Mouse (Mus musculus) forebrain, embryonic 14.5 days (tissue): ENCODE data around the gene Acaca. TPM values are rescaled to one million over a fixed set of nuclear protein-coding genes. Genes with fewer than 3 reads are reported as not detected.

ENCODE experiments used
- ATAC-seq: fragments of 200-750 bp; cut with Nextera tagmentation; 2 replicates; pipeline ENCODE4 v1.8.0; 2017; ENCODE audit warnings: mild to moderate bottlenecking, moderate library complexity
- DNase-seq: peaks from one replicate; pipeline ENCODE4 v3.0.0-alpha.2; 2015; ENCODE audit warnings: low spot score
- H3K27ac ChIP-seq: fragments of 300-500 bp; sonication (generic); 2 replicates; pipeline ENCODE4 v1.5.1; 2014; ENCODE audit warnings: low read depth, mild to moderate bottlenecking, control low read depth, low read length, moderate library complexity
- H3K27me3 ChIP-seq: fragments of 300-500 bp; sonication (generic); replicated peaks from 2 replicates; pipeline ENCODE4 v1.6.1; 2014; ENCODE audit warnings: low read length, control low read depth, mixed read lengths; ENCODE audit not compliant: control insufficient read depth, insufficient read depth
- H3K36me3 ChIP-seq: fragments of 300-500 bp; sonication (generic); 2 replicates; pipeline ENCODE4 v1.6.1; 2014; ENCODE audit warnings: low read length, control low read depth; ENCODE audit not compliant: control insufficient read depth, insufficient read depth
- H3K4me1 ChIP-seq: fragments of 300-500 bp; sonication (generic); 2 replicates; pipeline ENCODE4 v1.6.1; 2014; ENCODE audit warnings: antibody characterized with exemption, low read length, control low read depth; ENCODE audit not compliant: control insufficient read depth, insufficient read depth
- H3K4me2 ChIP-seq: fragments of 300-500 bp; sonication (generic); 2 replicates; pipeline ENCODE4 v1.6.1; 2014; ENCODE audit warnings: mild to moderate bottlenecking, control low read depth, low read length
- H3K4me3 ChIP-seq: fragments of 300-500 bp; sonication (generic); 2 replicates; pipeline ENCODE4 v1.5.1; 2014; ENCODE audit warnings: low read depth, low read length, control low read depth
- H3K9ac ChIP-seq: fragments of 300-500 bp; sonication (generic); 2 replicates; pipeline ENCODE4 v1.6.1; 2014; ENCODE audit warnings: mild to moderate bottlenecking, low read length, control low read depth, moderate library complexity
- H3K9me3 ChIP-seq: fragments of 300-500 bp; sonication (generic); replicated peaks from 2 replicates; pipeline ENCODE4 v1.6.1; 2016; ENCODE audit warnings: low read length, control low read depth, mixed read lengths; ENCODE audit not compliant: control insufficient read depth
- WGBS: fragments of 180-500 bp; shearing (Covaris S2); extraction: QIAGEN DNeasy Blood & Tissue Kit; methylation state at CpG from one replicate; pipeline ENCODE4 v1.1.7; 2014; 5-methylcytosine and 5-hydroxymethylcytosine counted together
- polyA plus RNA-seq: library from polyadenylated mRNA; unstranded; fragments of >200 nt; fragmentation: Nextera tagmentation; extraction: Ambion mirVana; gene quantifications from 2 replicates; pipeline ENCODE4 v1.2.1, GENCODE M21; 2014

Acaca gene
- polyA plus RNA-seq, 1 experiment from 2014 or later: 24.3 TPM

GRCm38 (mm10) chr11:84104036-84104435 is 25.4 kb upstream of the Acaca start:
- no peak overlapping the region for H3K27ac ChIP-seq
- ATAC-seq: no peak
- DNase-seq: no peak
- no peaks in the 10 kb centered on the region for H3K9me3 ChIP-seq
- H3K4me1 ChIP-seq: 0 out of 2 replicates have a peak, but pooled peaks cover 3% of the 10 kb centered on the region
- H3K27me3 ChIP-seq: no peaks in the 10 kb centered on the region
- H3K36me3 ChIP-seq: peaks cover 90% of the 10 kb centered on the region
- no peak overlapping the region for H3K9ac ChIP-seq
- no peak overlapping the region for H3K4me3 ChIP-seq
- no peak overlapping the region for H3K4me2 ChIP-seq
- 94% methylated on average over 6 of the region's 6 CpGs for WGBS

- no peaks in the 10 kb centered on the region for H3K27me3 ChIP-seq
- H3K4me2 ChIP-seq: no peak overlapping the region
- no peak overlapping the region for H3K27ac ChIP-seq
- peaks cover 83% of the 10 kb centered on the region for H3K36me3 ChIP-seq
- DNase-seq: no peak
- no peak for ATAC-seq
- H3K4me1 ChIP-seq: no peaks in the 10 kb centered on the region
- WGBS: 60% methylated on average over 2 of the region's 2 CpGs
- no peak overlapping the region for H3K9ac ChIP-seq
- no peaks in the 10 kb centered on the region for H3K9me3 ChIP-seq
- H3K4me3 ChIP-seq: no peak overlapping the region
Observed at GRCm38 (mm10) chr11:84107137-84107536, 22.3 kb upstream of the Acaca start.

- 95% methylated on average over 5 of the region's 5 CpGs for WGBS
- Histone ChIP-seq H3K9ac (no peak overlapping the region), H3K9me3 (no peaks in the 10 kb centered on the region), H3K27ac (no peak overlapping the region), H3K4me1 (no peaks in the 10 kb centered on the region), H3K4me2 (no peak overlapping the region), H3K36me3 (peaks cover 62% of the 10 kb centered on the region), H3K4me3 (no peak overlapping the region), H3K27me3 (no peaks in the 10 kb centered on the region)
- ATAC-seq (no peak), DNase-seq (no peak)
Observed at GRCm38 (mm10) chr11:84113623-84114022, 15.8 kb upstream of the Acaca start.

- Histone ChIP-seq H3K27me3 (no peaks in the 10 kb centered on the region), H3K9me3 (no peaks in the 10 kb centered on the region), H3K4me3 (no peak overlapping the region), H3K4me2 (no peak overlapping the region), H3K4me1 (no peaks in the 10 kb centered on the region), H3K9ac (no peak overlapping the region), H3K36me3 (peaks cover 63% of the 10 kb centered on the region), H3K27ac (no peak overlapping the region)
- 88% methylated on average over 9 of the region's 9 CpGs for WGBS
- no peak for ATAC-seq
- no peak for DNase-seq
Observed at GRCm38 (mm10) chr11:84115646-84116045, 13.8 kb upstream of the Acaca start.

- Histone ChIP-seq H3K9ac (no peak overlapping the region), H3K4me2 (no peak overlapping the region), H3K4me1 (no peaks in the 10 kb centered on the region), H3K9me3 (no peaks in the 10 kb centered on the region), H3K27ac (no peak overlapping the region), H3K4me3 (no peak overlapping the region), H3K36me3 (peaks cover 68% of the 10 kb centered on the region), H3K27me3 (no peaks in the 10 kb centered on the region)
- ATAC-seq (no peak), DNase-seq (no peak)
- WGBS: 76% methylated on average over 2 of the region's 2 CpGs
Observed at GRCm38 (mm10) chr11:84116221-84116620, 13.3 kb upstream of the Acaca start.

- ATAC-seq: no peak
- Histone ChIP-seq H3K4me3 (no peak overlapping the region), H3K27me3 (no peaks in the 10 kb centered on the region), H3K27ac (no peak overlapping the region), H3K36me3 (peaks cover 76% of the 10 kb centered on the region), H3K9me3 (no peaks in the 10 kb centered on the region), H3K4me2 (no peak overlapping the region), H3K4me1 (no peaks in the 10 kb centered on the region), H3K9ac (no peak overlapping the region)
- 90% methylated on average over 4 of the region's 4 CpGs for WGBS
- DNase-seq: no peak
Observed at GRCm38 (mm10) chr11:84117431-84117830, 12.0 kb upstream of the Acaca start.

- Histone ChIP-seq H3K4me1 (no peaks in the 10 kb centered on the region), H3K36me3 (peaks cover 77% of the 10 kb centered on the region), H3K4me2 (no peak overlapping the region), H3K9me3 (no peaks in the 10 kb centered on the region), H3K4me3 (no peak overlapping the region), H3K27me3 (no peaks in the 10 kb centered on the region), H3K9ac (no peak overlapping the region), H3K27ac (no peak overlapping the region)
- WGBS: 83% methylated on average over 12 of the region's 12 CpGs
- DNase-seq (no peak), ATAC-seq (no peak)
Observed at GRCm38 (mm10) chr11:84121051-84121956, 8.2 kb upstream of the Acaca start.

- H3K9ac ChIP-seq: no peak overlapping the region
- peaks cover 10% of the 10 kb centered on the region; the same call in 1 of the 2 replicates for H3K4me1 ChIP-seq
- 87% methylated on average over 4 of the region's 4 CpGs for WGBS
- no peaks in the 10 kb centered on the region for H3K27me3 ChIP-seq
- no peak overlapping the region for H3K27ac ChIP-seq
- no peak for ATAC-seq
- DNase-seq: no peak
- H3K4me3 ChIP-seq: no peak overlapping the region
- no peak overlapping the region for H3K4me2 ChIP-seq
- peaks cover 22% of the 10 kb centered on the region for H3K36me3 ChIP-seq
- no peaks in the 10 kb centered on the region for H3K9me3 ChIP-seq
Observed at GRCm38 (mm10) chr11:84127977-84128376, 1.5 kb upstream of the Acaca start.

GRCm38 (mm10) chr11:84129799-84130185 is 320 bp downstream of the Acaca start:
- peak overlapping the region; percentile 85 for H3K9ac ChIP-seq
- peak overlapping the region; percentile 84 for H3K4me3 ChIP-seq
- no peaks in the 10 kb centered on the region for H3K27me3 ChIP-seq
- no peaks in the 10 kb centered on the region for H3K9me3 ChIP-seq
- no peak overlapping the region for H3K27ac ChIP-seq
- H3K4me1 ChIP-seq: peaks cover 10% of the 10 kb centered on the region; the same call in 1 of the 2 replicates
- 4% methylated on average over 11 of the region's 11 CpGs for WGBS
- ATAC-seq: peak; percentile 62
- H3K4me2 ChIP-seq: peak overlapping the region; percentile 81
- no peak for DNase-seq
- H3K36me3 ChIP-seq: peaks cover 21% of the 10 kb centered on the region
